Mouse (Mus musculus): ENCODE measurements around the gene Ublcp1. TPM values are rescaled to one million over a fixed set of nuclear protein-coding genes. Genes with fewer than 3 reads are reported as not detected.

The Ublcp1 gene
- polyA plus RNA-seq, 1 experiment = 0.53 TPM

DNA sequence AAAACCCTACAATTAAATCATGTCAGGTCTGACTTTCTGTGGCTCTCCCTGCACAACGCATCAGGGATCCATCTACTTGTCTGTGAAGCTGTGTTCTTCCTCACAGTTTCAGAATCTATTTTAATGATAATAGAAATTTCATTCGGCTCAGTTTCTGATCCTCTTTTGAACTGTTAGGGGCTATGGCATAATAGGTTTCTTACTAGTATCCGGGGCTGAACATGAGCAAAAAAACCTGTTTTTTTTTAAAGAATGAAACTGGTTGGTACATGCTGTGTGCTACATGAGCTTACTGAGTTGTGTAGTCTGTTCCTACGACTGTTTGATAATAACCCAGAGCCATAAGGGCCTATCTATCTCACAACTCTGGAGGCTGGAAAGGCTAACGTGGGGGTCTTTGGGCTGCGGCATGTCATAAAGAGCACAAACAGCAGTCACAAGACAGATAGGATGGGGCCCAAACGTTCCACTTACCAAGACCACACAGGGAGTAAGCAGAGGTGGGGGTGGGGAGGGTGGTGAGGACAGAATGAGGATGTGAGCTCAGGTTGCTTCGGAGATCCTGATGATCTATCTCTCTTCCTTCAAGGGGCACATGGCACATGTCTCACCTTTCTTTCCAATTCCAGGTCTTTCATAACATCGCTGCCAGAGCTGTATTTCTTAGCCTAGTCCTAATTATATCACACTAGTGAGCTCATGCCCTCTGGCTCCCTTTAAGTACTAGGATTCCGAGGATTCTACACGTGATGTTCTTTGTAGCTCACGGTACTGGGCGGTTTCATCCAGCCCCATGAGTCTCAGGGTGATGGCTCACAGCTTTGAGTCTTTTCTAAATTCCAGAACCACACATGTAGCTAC lies 28.3 kb upstream of the Ublcp1 start:
- peaks cover 42% of the 10 kb centered on the region for H3K4me1 ChIP-seq (ENCODE audit: control insufficient read depth)
- peaks cover 3% of the 10 kb centered on the region; the same call in 1 of the 2 replicates for H3K27me3 ChIP-seq (ENCODE audit: control insufficient read depth)
- H3K9me3 ChIP-seq (ENCODE audit: control insufficient read depth, low read length) = peaks cover under 1% of the 10 kb centered on the region; the same call in 1 of the 2 replicates
- H3K36me3 ChIP-seq (ENCODE audit: control insufficient read depth) = no peaks in the 10 kb centered on the region
- H3K4me3 ChIP-seq (replicated peaks) = no peak overlapping the region
- TF ChIP-seq TAL1 (IDR thresholded peaks at IDR 0.05; ENCODE audit: low read length) (no peak), GATA1 (IDR thresholded peaks at IDR 0.05; ENCODE audit: low read length) (no peak)

DNA sequence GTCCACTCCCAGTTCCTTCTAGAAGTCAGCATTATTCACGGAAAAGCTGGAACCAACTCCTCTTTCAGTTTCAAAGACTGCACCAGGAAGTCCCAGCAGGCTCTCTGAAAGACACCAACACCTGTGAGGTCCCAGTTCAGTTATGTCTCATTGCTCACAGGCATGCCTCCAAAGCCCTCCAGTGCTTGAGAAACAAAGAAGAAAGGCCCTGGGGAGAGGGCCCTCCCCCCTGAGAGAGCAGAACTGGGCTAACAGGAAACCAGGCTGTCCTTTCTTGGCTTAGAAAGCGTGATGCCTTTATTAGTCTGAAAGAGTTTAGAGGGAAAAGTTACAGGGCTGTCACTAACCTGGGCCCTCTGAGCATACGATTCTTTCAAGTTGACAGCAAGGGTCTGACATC lies 25.9 kb upstream of the Ublcp1 start:
- Histone ChIP-seq H3K4me3 (replicated peaks) (no peak overlapping the region), H3K9me3 (ENCODE audit: control insufficient read depth, low read length) (no peaks in the 10 kb centered on the region), H3K27me3 (ENCODE audit: control insufficient read depth) (peaks cover 3% of the 10 kb centered on the region; the same call in 1 of the 2 replicates), H3K4me1 (ENCODE audit: control insufficient read depth) (peaks cover 39% of the 10 kb centered on the region), H3K36me3 (ENCODE audit: control insufficient read depth) (no peaks in the 10 kb centered on the region)
- TF ChIP-seq GATA1 (IDR thresholded peaks at IDR 0.05; ENCODE audit: low read length) (no peak), TAL1 (IDR thresholded peaks at IDR 0.05; ENCODE audit: low read length) (no peak)

GRCm38 (mm10) chr11:44494643-44495323 lies 24.5 kb upstream of the Ublcp1 start:
- no peak overlapping the region for H3K4me3 ChIP-seq (replicated peaks)

DNA sequence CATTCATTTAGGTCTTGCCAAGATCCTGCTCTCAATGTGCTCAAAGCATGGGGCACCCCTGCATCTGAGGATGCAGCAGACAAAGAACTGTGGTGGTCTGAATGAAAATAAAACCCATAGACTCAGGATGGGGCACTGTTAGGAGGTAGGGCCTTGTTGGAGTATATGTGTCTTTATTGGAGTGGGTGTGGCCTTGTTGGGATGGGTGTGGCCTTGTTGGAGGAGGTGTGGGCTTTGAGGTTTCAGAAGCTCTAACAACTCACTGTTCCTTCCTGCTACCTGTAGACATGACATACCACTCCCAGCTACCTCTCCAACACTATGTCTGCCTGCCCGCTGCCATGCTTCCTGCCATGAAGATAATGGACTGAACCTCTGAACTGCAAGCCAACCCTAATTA lies 18.8 kb upstream of the Ublcp1 start:
- H3K4me1 ChIP-seq (ENCODE audit: control insufficient read depth) = peaks cover 15% of the 10 kb centered on the region
- H3K4me3 ChIP-seq (replicated peaks) = no peak overlapping the region
- H3K27me3 ChIP-seq (ENCODE audit: control insufficient read depth) = no peaks in the 10 kb centered on the region
- peaks cover 2% of the 10 kb centered on the region; the same call in 1 of the 2 replicates for H3K9me3 ChIP-seq (ENCODE audit: control insufficient read depth, low read length)
- no peaks in the 10 kb centered on the region for H3K36me3 ChIP-seq (ENCODE audit: control insufficient read depth)
- TF ChIP-seq TAL1 (IDR thresholded peaks at IDR 0.05; ENCODE audit: low read length) (no peak), GATA1 (IDR thresholded peaks at IDR 0.05; ENCODE audit: low read length) (no peak)

More at GRCm38 (mm10) chr11:44494643-44495323, 24.5 kb upstream of the Ublcp1 start:
- H3K4me1 ChIP-seq (ENCODE audit: control insufficient read depth) = peaks cover 38% of the 10 kb centered on the region
- no peaks in the 10 kb centered on the region for H3K9me3 ChIP-seq (ENCODE audit: control insufficient read depth, low read length)
- no peaks in the 10 kb centered on the region for H3K36me3 ChIP-seq (ENCODE audit: control insufficient read depth)
- no peak for TF ChIP-seq TAL1 (IDR thresholded peaks at IDR 0.05; ENCODE audit: low read length)
- TF ChIP-seq GATA1 (IDR thresholded peaks at IDR 0.05; ENCODE audit: low read length) = no peak
- no peaks in the 10 kb centered on the region for H3K27me3 ChIP-seq (ENCODE audit: control insufficient read depth)

GRCm38 (mm10) chr11:44485089-44485736 lies 14.9 kb upstream of the Ublcp1 start:
- Histone ChIP-seq H3K4me3 (replicated peaks) (no peak overlapping the region), H3K9me3 (ENCODE audit: control insufficient read depth, low read length) (peaks cover 2% of the 10 kb centered on the region; the same call in 1 of the 2 replicates), H3K4me1 (ENCODE audit: control insufficient read depth) (peaks cover 10% of the 10 kb centered on the region), H3K27me3 (ENCODE audit: control insufficient read depth) (no peaks in the 10 kb centered on the region), H3K36me3 (ENCODE audit: control insufficient read depth) (no peaks in the 10 kb centered on the region)
- TF ChIP-seq TAL1 (IDR thresholded peaks at IDR 0.05; ENCODE audit: low read length) (no peak), GATA1 (IDR thresholded peaks at IDR 0.05; ENCODE audit: low read length) (no peak)

DNA sequence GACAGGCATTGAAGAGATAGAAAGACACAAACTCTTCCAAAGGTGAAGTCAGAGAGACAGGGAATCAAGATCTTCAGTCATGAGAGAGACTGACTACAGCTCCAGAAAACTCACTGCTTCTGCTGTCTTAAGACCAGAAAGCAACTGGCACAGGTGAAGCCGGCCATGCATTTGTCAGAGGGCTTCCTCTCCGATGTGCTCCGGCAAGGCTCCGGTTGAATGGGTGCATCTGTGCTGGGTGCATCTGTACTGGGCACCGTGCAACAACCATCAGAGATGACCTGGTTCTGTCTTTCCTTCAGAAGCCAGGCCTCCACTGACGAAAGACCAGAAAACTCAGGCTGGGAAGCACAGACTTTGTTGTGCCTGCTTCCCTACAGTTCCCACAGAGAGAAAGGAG lies 9.9 kb upstream of the Ublcp1 start:
- H3K4me3 ChIP-seq (replicated peaks) = no peak overlapping the region
- TF ChIP-seq TAL1 (IDR thresholded peaks at IDR 0.05; ENCODE audit: low read length) = no peak
- TF ChIP-seq GATA1 (IDR thresholded peaks at IDR 0.05; ENCODE audit: low read length) = no peak
- H3K27me3 ChIP-seq (ENCODE audit: control insufficient read depth) = no peaks in the 10 kb centered on the region
- peaks cover 3% of the 10 kb centered on the region; the same call in 1 of the 2 replicates for H3K9me3 ChIP-seq (ENCODE audit: control insufficient read depth, low read length)
- peaks cover 4% of the 10 kb centered on the region for H3K4me1 ChIP-seq (ENCODE audit: control insufficient read depth)
- peaks cover 1% of the 10 kb centered on the region for H3K36me3 ChIP-seq (ENCODE audit: control insufficient read depth)

- H3K27me3 ChIP-seq (ENCODE audit: control insufficient read depth) = no peaks in the 10 kb centered on the region
- peaks cover 3% of the 10 kb centered on the region; the same call in 1 of the 2 replicates for H3K9me3 ChIP-seq (ENCODE audit: control insufficient read depth, low read length)
- peaks cover 2% of the 10 kb centered on the region for H3K36me3 ChIP-seq (ENCODE audit: control insufficient read depth)
- peaks cover 6% of the 10 kb centered on the region for H3K4me1 ChIP-seq (ENCODE audit: control insufficient read depth)
- TF ChIP-seq TAL1 (IDR thresholded peaks at IDR 0.05; ENCODE audit: low read length) (no peak), GATA1 (IDR thresholded peaks at IDR 0.05; ENCODE audit: low read length) (no peak)
- no peak overlapping the region for H3K4me3 ChIP-seq (replicated peaks)
These were observed 8.1 kb upstream of the Ublcp1 start for GRCm38 (mm10) chr11:44478382-44478781.

GRCm38 (mm10) chr11:44476445-44476844 lies 6.1 kb upstream of the Ublcp1 start:
- TF ChIP-seq GATA1 (IDR thresholded peaks at IDR 0.05; ENCODE audit: low read length) (no peak), TAL1 (IDR thresholded peaks at IDR 0.05; ENCODE audit: low read length) (no peak)
- H3K27me3 ChIP-seq (ENCODE audit: control insufficient read depth) = no peaks in the 10 kb centered on the region
- peaks cover 3% of the 10 kb centered on the region; the same call in 1 of the 2 replicates for H3K9me3 ChIP-seq (ENCODE audit: control insufficient read depth, low read length)
- H3K4me1 ChIP-seq (ENCODE audit: control insufficient read depth) = peaks cover 19% of the 10 kb centered on the region
- H3K4me3 ChIP-seq (replicated peaks) = no peak overlapping the region
- H3K36me3 ChIP-seq (ENCODE audit: control insufficient read depth) = peaks cover 7% of the 10 kb centered on the region

Measured in erythroblast, embryonic 14.5 days (primary cell).